In the genomic region with DNA sequence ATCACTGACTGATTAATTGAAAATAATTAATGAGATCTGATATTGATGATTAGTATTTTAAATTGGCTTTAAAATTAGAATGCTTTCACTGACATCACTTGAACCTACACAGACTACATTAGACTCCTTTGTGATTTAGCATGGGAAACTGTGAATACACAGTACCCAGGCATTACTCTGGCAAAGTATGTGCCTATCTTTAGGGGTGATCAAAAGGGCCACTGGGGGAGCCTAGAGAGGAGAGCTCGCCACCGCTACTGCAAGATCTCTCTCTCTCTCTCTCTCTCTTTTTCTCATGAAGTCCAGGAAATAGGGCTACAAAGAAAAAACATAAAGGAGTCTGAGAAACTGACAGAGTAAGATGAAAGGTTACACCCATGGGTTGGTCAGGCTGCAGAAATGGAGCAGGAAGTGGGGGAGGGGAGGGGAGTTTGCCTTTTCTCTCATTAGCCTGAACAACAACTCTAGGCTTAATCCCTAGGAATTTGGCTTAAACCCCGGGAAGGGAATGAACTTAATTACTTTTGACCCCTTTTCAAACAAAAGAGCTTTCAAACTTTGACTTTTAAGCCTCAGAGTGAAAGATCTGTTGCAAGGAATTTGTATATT, we compare ENCODE assay signal across 9 mouse cellular contexts. TPM values are rescaled to one million over a fixed set of nuclear protein-coding genes. Genes with fewer than 3 reads are reported as not detected.
DNase-seq lines count a peak whose midpoint lies in the region; ATAC-seq lines count a peak whose summit lies in the region.
"Had no signal": no experiment of that assay in that cellular context is flagged by ENCODE, and none has a peak within 500 bp of the region (broad histone marks: within the 10 kb centered on the region; RNA-seq: fewer than 3 reads in every experiment).

No protein-coding gene starts in this region.

- H3K9me3 ChIP-seq in lung, embryonic 16.5 days (ENCODE audit: control insufficient read depth, low read length): no peaks in the 10 kb centered on the region
- H3K9me3 ChIP-seq in embryonic facial prominence, embryonic 14.5 days (ENCODE audit: control insufficient read depth, low read length): no peaks in the 10 kb centered on the region

- no peak overlapping the region for H3K27ac ChIP-seq in lung, embryonic 16.5 days (ENCODE audit: low read length)
- H3K27ac ChIP-seq in embryonic facial prominence, embryonic 14.5 days (replicated peaks; ENCODE audit: low read depth, low read length): no peak overlapping the region

- no peak for DNase-seq in lung, postnatal 14 days
- peak; percentile 70 for DNase-seq in embryonic facial prominence, embryonic 14.5 days (ENCODE audit: low spot score)
- DNase-seq in retina, postnatal 1 day: peak; percentile 54
- DNase-seq in heart, adult 9 months (ENCODE audit: low spot score in 2 of 2): no peak
- no peak for DNase-seq in cerebellum, adult 9-10 months
- DNase-seq in ovary, postnatal 36 days (ENCODE audit: low spot score): no peak
- DNase-seq: cerebellum, adult 9-11 months had no signal

- H3K27me3 ChIP-seq in lung, embryonic 16.5 days (ENCODE audit: control insufficient read depth, insufficient read depth, low read depth, low read length): no peaks in the 10 kb centered on the region
- no peaks in the 10 kb centered on the region for H3K27me3 ChIP-seq in embryonic facial prominence, embryonic 14.5 days (replicated peaks; ENCODE audit: control insufficient read depth, insufficient read depth, low read length)

- ATAC-seq in lung, embryonic 16.5 days (ENCODE audit: low read depth): peak; percentile 28; the same call in 1 of the 2 replicates
- ATAC-seq in activated CD4-positive, CD25-positive, alpha-beta regulatory T cell, adult 4 months: peak; percentile 86
- no peak; the same call in 1 of the 2 replicates for ATAC-seq in embryonic facial prominence, embryonic 14.5 days (ENCODE audit: low read depth)

- H3K36me3 ChIP-seq in lung, embryonic 16.5 days (ENCODE audit: control insufficient read depth, insufficient read depth, low read length): no peaks in the 10 kb centered on the region
- H3K36me3 ChIP-seq in embryonic facial prominence, embryonic 14.5 days (ENCODE audit: control insufficient read depth, insufficient read depth, low read length): no peaks in the 10 kb centered on the region

- no peak overlapping the region for H3K4me3 ChIP-seq in lung, embryonic 16.5 days (ENCODE audit: low read length)
- H3K4me3 ChIP-seq in embryonic facial prominence, embryonic 14.5 days (ENCODE audit: low read depth, low read length): no peak overlapping the region

- 13% methylated on average over 3 of the region's 3 CpGs for WGBS in lung, embryonic 16.5 days
- WGBS in embryonic facial prominence, embryonic 14.5 days: 6% methylated on average over 3 of the region's 3 CpGs

- H3K4me1 ChIP-seq in lung, embryonic 16.5 days (replicated peaks; ENCODE audit: control insufficient read depth, insufficient read depth, low read length): no peaks in the 10 kb centered on the region
- peaks cover 5% of the 10 kb centered on the region; the same call in 1 of the 2 replicates for H3K4me1 ChIP-seq in embryonic facial prominence, embryonic 14.5 days (ENCODE audit: control insufficient read depth, insufficient read depth, low read length)

- no peak overlapping the region for H3K4me2 ChIP-seq in lung, embryonic 16.5 days (ENCODE audit: low read depth, low read length)
- no peak overlapping the region for H3K4me2 ChIP-seq in embryonic facial prominence, embryonic 14.5 days (ENCODE audit: low read depth, low read length)

- H3K9ac ChIP-seq in lung, embryonic 16.5 days (ENCODE audit: low read length): no peak overlapping the region
- H3K9ac ChIP-seq in embryonic facial prominence, embryonic 14.5 days (ENCODE audit: low read depth, low read length): no peak overlapping the region

RNA-seq across cellular contexts. Expression of a gene that starts 33.8 kb away (rescaled TPM):
- polyA plus RNA-seq in lung, embryonic 16.5 days (2015; fragmentation: Nextera tagmentation; extraction: Ambion mirVana): 0.21 and 0.28 TPM in 2 replicates
- not detected for polyA plus RNA-seq in activated CD4-positive, CD25-positive, alpha-beta regulatory T cell, adult 4 months (2017; shearing (Covaris generic))
- polyA plus RNA-seq in embryonic facial prominence, embryonic 14.5 days (2014; fragmentation: Nextera tagmentation; extraction: Ambion mirVana): 5.9 and 6.1 TPM in 2 replicates

Comparison
In these comparisons a context has a peak if more than half of its experiments do, and no peak if none do; other contexts are left out.
1. DNase-seq: peak in embryonic facial prominence, embryonic 14.5 days (single experiment) and retina, postnatal 1 day (single experiment); none in lung, postnatal 14 days (single experiment), heart, adult 9 months (0 of 2), cerebellum, adult 9-10 months (single experiment) and ovary, postnatal 36 days (single experiment).